Mouse (Mus musculus): ENCODE data around the gene Ppp1r12c.
"Not testable (repeated sequence)": the region's sequence is repeated elsewhere in the genome, so short reads cannot be mapped to it uniquely, and the experiment has no call there.

Ppp1r12c gene

DNA sequence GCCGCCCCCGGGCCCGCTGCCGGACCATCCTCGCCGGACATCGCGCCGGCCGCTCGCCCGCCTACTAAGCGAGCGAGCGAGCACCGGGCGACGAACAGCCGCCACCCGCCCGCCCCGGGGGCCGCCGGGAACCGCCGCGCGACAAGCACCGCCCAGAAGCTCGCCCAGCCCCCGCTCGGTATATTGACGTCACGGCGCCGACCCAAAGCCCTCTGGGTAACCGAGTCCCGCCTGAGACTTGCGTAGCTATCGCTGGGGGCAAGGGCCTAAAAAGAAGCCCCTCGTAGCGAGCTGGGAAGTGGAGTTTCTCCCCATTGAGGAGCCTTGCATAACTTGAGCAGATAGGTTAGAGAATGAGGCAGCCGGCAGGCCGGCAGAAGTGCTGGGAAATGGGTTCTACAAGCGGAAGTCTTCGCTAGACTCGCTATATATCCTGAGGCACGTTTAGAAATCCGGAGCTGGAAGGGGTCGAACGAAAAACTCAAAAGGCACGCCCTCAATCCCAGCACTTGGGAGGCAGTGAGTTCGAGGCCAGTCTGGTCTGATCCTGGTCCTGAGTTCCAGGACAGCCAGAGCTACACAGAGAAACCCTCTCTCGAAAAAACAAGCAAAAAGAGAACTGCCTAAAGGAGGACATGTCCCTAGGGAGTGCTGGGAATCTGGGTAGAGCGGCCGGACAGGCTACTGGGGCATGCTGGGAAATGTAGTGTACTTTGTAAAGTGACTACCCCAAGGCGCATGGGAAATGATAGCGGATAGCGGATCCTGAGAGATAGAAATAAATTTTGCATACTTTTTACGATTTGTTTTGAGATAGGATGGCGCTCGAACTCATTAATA is at the start of gene Ppp1r12c:
TSS of gene Ppp1r12c (minus strand) at position 123 of the 840 bp plus-strand sequence.
- peak; percentile 96 to 98 for DNase-seq (ENCODE audit: inconsistent age in 2 of 2, low spot score in 1 of 2)

DNA sequence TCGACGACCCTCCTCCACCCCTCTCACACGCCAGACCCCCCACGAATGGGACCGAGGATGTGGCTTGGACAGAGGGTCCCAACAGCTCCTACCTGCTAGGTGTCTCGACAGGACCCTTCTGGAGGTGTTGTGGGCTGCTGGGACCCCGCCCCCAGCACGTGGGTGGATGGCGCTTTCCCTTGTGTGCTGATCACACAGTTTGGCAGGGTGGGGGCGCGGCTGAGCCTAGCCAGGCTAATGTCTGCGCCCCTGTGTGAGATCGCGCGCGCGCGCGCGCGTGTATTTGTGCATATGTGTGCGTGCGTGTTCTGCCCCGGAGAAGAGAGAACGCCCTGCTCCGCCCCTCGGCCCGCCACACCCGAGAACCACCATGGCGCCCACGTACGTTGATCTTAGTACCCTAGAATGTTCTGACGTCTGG is 45.8 kb upstream of the Ppp1r12c start, which contains the start of gene Syt5:
TSS of gene Syt5 (minus strand) at position 321 of the 421 bp plus-strand sequence.
- no peak for DNase-seq (ENCODE audit: inconsistent age in 2 of 2, low spot score in 1 of 2)

DNA sequence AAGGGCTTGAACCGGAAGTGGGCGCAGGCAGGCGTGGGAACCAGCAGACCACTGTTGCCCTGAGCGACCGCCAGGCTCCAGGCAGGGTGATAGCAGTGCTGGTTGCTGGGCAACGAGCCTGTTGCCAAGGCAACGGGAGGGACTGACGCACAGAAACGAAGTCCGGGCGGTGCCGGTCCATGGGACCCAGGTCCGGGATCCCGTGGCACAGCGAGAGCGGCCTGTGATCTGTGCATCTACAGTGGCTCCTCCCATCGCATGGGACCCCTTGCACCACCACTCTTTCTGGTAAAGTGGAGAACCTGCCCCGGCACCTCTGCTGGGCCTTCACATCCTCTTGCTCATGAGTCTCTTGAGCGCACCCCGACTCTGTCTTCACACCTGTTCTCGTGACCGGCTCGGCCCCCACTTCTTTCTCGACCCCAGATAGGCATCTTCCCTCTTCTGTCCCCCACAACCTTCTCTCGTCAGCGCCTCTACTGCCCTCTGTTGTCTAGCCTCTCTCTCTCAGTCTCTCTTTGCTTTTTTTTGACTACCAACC is 45.2 kb upstream of the Ppp1r12c start:
- peak; percentile 76 to 82 for DNase-seq (ENCODE audit: inconsistent age in 2 of 2, low spot score in 1 of 2)

- DNase-seq (ENCODE audit: inconsistent age in 2 of 2, low spot score in 1 of 2) = no peak
Measured at GRCm38 (mm10) chr7:4546050-4546449, 44.6 kb upstream of the Ppp1r12c start.

GRCm38 (mm10) chr7:4542013-4542412 is 40.5 kb upstream of the Ppp1r12c start:
- no peak for DNase-seq (ENCODE audit: inconsistent age in 2 of 2, low spot score in 1 of 2)

DNA sequence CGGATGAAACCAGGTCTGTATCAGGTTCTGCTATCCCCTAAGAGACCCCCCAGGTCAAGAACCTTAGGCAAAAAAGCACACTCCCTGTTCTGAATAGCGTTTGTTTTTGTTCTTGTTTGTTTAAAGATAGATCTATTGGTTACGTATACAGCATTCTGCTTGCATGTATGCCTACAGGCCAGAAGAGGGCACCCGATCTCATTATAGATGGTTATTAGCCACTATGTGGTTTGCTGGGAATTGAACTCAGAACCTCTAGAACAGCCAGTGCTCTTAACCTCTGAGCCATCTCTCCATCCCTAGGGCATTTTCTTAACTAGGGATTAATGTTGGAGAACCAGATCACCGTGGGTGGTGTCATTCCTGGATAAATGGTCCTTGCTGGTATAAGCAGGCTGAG is 39.9 kb upstream of the Ppp1r12c start:
- no peak for DNase-seq (ENCODE audit: inconsistent age in 2 of 2, low spot score in 1 of 2)

GRCm38 (mm10) chr7:4539019-4539418 is 37.5 kb upstream of the Ppp1r12c start:
- no peak for DNase-seq (ENCODE audit: inconsistent age in 2 of 2, low spot score in 1 of 2)

GRCm38 (mm10) chr7:4537181-4537580 is 35.7 kb upstream of the Ppp1r12c start:
- DNase-seq (ENCODE audit: inconsistent age in 2 of 2, low spot score in 1 of 2) = no peak

DNA sequence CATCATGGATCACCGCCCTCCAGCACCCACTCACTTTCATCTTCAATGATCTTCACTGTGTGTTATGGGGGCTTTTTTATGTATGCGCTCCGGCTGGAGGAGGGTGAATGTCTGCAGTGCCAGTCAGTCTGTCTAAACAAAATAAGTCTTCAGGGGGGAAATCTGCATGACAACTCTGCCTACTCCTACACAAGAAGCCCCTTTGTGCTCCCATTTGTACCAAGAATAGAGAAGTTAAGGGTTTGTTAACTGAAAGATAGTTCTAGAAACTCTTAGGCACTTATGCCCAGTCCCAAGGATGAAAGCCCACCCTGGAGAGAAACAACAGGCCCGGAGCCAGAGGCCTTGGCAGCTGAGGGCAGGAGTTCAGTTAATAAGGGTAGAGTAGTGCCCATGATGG is 34.9 kb upstream of the Ppp1r12c start:
- no peak for DNase-seq (ENCODE audit: inconsistent age in 2 of 2, low spot score in 1 of 2)

DNA sequence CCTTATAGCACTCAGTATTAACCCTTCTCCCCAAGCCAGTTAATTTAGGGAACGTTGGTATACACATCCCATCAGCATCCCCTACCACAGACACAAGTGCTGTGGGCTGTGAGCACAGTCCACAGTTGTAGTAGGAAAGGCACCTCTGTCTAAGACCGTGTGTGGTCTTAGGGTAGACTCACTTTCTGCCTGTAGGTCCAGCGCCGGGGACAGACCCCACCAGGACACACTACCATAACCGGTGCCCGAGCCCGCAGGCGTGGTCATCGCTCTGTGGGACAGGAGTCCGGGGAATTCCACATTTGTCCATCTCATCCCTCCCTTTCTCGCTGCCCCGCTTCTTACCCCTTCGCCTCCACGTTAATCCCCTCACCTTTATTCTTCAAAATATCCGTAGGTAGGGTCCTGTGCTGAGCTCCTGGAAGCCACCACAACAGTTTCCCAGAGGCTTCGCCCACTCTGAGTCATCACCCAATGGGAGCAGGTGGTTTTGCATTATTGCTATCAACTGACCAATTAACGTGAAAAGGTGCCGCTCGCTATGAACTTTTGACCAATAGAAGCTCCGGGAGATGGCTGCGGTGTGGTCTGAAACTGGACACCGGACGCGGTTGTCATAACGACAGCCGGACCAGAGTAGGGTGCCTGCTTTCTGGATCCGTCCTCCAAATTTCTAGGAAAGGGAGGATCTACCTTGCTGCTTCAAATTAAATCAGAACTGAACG is 30.7 kb upstream of the Ppp1r12c start, which contains the start of gene Dnaaf3:
TSS of gene Dnaaf3 (minus strand) at position 449 of the 725 bp plus-strand sequence.
- DNase-seq (ENCODE audit: inconsistent age in 2 of 2, low spot score in 1 of 2) = peak; percentile 82 to 89

- not testable (repeated sequence) for DNase-seq (ENCODE audit: inconsistent age in 2 of 2, low spot score in 1 of 2)
Measured at GRCm38 (mm10) chr7:4530166-4530565, 28.7 kb upstream of the Ppp1r12c start.

DNA sequence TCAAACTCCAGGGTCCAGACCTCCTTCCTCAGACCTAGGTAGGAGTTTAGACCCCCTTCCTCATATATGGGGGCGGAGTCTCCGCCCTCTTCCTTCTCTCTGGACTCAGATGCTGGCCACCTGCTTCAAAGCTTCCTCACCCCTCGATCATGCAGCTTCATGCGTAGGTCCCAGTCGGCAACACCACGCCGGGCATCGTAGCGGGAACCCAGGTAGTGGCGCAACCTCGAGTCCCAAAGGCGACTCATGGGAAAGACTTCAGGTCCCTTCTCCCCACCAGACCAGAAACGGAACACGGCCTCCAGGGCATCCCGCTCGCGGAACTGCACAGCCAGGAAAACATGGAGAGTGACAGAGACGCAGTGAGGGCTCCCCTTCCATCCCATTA is 25.8 kb upstream of the Ppp1r12c start:
- no peak for DNase-seq (ENCODE audit: inconsistent age in 2 of 2, low spot score in 1 of 2)

- DNase-seq (ENCODE audit: inconsistent age in 2 of 2, low spot score in 1 of 2) = peak; percentile 57 to 79
Measured at GRCm38 (mm10) chr7:4526341-4527301, 25.1 kb upstream of the Ppp1r12c start.

- DNase-seq (ENCODE audit: inconsistent age in 2 of 2, low spot score in 1 of 2) = peak in 1 of 2 experiments; percentile 64
Measured at GRCm38 (mm10) chr7:4524212-4524922, 22.9 kb upstream of the Ppp1r12c start, which contains the start of gene Tnni3. Tnni3 (minus strand) TSS chr7:4524229.

- DNase-seq (ENCODE audit: inconsistent age in 2 of 2, low spot score in 1 of 2) = no peak
Measured at GRCm38 (mm10) chr7:4523205-4524130, 22.0 kb upstream of the Ppp1r12c start.

DNA sequence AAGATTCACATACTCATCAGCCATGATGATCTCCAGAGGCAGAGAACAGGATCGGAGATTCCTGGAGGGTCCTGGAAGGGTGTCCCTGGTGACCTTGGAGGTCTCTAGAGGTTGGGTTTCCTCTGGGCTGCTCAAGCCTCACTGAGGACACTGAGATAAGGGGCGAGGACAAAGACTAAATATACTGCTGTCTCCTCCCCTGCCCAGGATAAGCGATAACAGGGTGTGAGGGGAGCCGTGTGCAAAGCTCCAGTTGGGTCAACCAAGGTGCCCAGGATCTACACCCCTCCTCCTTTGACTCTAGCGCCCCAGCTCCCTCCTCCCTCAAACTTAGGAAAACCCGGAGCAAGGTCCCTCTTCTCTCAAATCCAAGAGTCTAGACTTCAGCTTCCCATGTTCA is 20.8 kb upstream of the Ppp1r12c start:
- no peak for DNase-seq (ENCODE audit: inconsistent age in 2 of 2, low spot score in 1 of 2)

DNA sequence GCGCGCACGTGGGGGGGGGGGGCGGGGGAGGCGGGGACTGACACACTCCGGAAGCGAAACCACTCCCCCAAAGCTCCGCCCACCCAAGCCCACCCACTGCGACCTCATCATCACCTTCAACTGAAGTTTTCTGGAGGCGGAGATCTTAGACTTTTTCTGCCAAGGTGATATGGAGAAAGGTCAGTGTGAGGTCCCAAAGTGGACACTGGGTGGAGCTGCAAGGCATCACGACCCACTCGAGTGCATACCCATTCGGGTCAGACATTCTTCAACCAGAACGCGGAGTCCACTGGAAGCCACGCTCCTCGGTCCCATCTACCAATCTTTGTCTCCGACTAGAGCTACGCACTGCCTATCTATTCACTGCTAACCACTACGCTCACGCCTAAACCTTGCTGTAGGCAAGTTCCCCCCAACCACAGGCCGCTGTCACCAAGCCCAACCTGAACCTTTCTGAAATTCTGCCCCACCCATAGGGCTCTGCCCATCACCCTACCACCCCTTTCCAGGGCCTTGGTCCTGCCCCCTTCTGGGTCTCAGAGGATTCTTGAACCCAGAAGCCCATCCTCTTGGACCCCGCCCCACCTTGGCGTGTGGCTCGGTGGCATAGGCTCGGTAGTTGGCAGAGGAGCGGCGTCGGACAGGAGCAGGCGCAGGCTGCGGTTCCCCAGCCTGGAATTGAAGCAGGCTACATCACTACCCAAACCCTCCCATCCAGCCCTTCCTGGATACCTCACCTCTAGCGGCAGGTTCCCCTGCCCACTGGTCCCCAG is 19.9 kb upstream of the Ppp1r12c start:
- DNase-seq (ENCODE audit: inconsistent age in 2 of 2, low spot score in 1 of 2) = no peak

DNA sequence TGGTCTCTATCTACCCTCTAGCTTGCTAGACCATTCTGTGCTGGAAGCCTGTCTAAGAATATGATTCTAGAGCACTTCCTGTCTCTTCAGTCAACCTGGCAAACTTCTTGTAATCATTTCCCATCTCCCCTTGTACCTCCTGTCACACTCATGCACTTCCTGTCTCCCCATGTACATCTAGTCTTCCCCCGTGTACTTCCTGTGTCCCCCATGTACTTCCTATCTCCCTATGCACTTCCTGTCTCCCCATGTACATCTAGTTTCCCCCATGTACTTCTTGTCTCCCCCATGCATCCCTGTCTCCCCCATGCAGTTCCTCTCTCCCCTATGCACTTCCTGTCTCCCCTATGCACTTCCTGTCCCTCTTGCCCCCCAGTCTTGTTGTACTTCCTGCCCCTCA is 17.0 kb upstream of the Ppp1r12c start:
- DNase-seq (ENCODE audit: inconsistent age in 2 of 2, low spot score in 1 of 2) = no peak

All from adrenal gland, adult (tissue).